Mouse (Mus musculus): ENCODE results near the gene Gm20388. TPM values are rescaled to one million over a fixed set of nuclear protein-coding genes. Genes with fewer than 3 reads are reported as not detected.
"Not testable (repeated sequence)": the region's sequence is repeated elsewhere in the genome, so short reads cannot be mapped to it uniquely, and the experiment has no call there.

Gene Gm20388
- total and polyA plus RNA-seq, 3 experiments = 0.02 to 0.05 TPM; not detected in 1

- TF ChIP-seq GATA1 (IDR thresholded peaks at IDR 0.05; ENCODE audit: borderline replicate concordance, low read length) (no peak), TAL1 (conservative IDR thresholded peaks at IDR 0.05; ENCODE audit: low read depth, low read length) (no peak), CTCF (IDR thresholded peaks at IDR 0.05; ENCODE audit: low read depth, low read length) (no peak), GATA2 (IDR thresholded peaks at IDR 0.05; ENCODE audit: borderline replicate concordance, low read depth, low read length) (no peak), POLR2AphosphoS5 (IDR thresholded peaks at IDR 0.05; ENCODE audit: insufficient replicate concordance, low read depth, low read length) (no peak)
- Histone ChIP-seq H3K36me3 (replicated peaks) (peaks cover 29% of the 10 kb centered on the region), H3K4me3 (ENCODE audit: low read depth, low read length) (peak overlapping the region; percentile 87), H3K4me1 (ENCODE audit: insufficient read depth, low read depth, low read length) (peaks cover 48% of the 10 kb centered on the region), H3K27me3 (ENCODE audit: insufficient read depth, low read length) (no peaks in the 10 kb centered on the region), H3K9me3 (replicated peaks) (peaks cover 5% of the 10 kb centered on the region; the same call in 1 of the 2 replicates)
- DNase-seq (ENCODE audit: low spot score) (peak; percentile 42), ATAC-seq (ENCODE audit: extremely low read depth, insufficient number of reproducible peaks, low FRiP score, poor library complexity, severe bottlenecking) (no peak)
Observed at GRCm38 (mm10) chr8:123041008-123041773, 3130.6 kb downstream of the Gm20388 start.

GRCm38 (mm10) chr8:123041774-123042105 is 3131.1 kb downstream of the Gm20388 start:
- Histone ChIP-seq H3K36me3 (replicated peaks) (peaks cover 29% of the 10 kb centered on the region), H3K9me3 (replicated peaks) (peaks cover 5% of the 10 kb centered on the region; the same call in 1 of the 2 replicates), H3K4me3 (ENCODE audit: low read depth, low read length) (peak overlapping the region; percentile 87), H3K4me1 (ENCODE audit: insufficient read depth, low read depth, low read length) (peaks cover 44% of the 10 kb centered on the region), H3K27me3 (ENCODE audit: insufficient read depth, low read length) (no peaks in the 10 kb centered on the region)
- ATAC-seq (ENCODE audit: extremely low read depth, insufficient number of reproducible peaks, low FRiP score, poor library complexity, severe bottlenecking) (no peak), DNase-seq (ENCODE audit: low spot score) (no peak)
- TF ChIP-seq CTCF (IDR thresholded peaks at IDR 0.05; ENCODE audit: low read depth, low read length) (no peak), TAL1 (conservative IDR thresholded peaks at IDR 0.05; ENCODE audit: low read depth, low read length) (no peak), POLR2AphosphoS5 (IDR thresholded peaks at IDR 0.05; ENCODE audit: insufficient replicate concordance, low read depth, low read length) (no peak), GATA2 (IDR thresholded peaks at IDR 0.05; ENCODE audit: borderline replicate concordance, low read depth, low read length) (no peak), GATA1 (IDR thresholded peaks at IDR 0.05; ENCODE audit: borderline replicate concordance, low read length) (no peak)

- TF ChIP-seq TAL1 (conservative IDR thresholded peaks at IDR 0.05; ENCODE audit: low read depth, low read length) (no peak), GATA1 (IDR thresholded peaks at IDR 0.05; ENCODE audit: borderline replicate concordance, low read length) (no peak), POLR2AphosphoS5 (IDR thresholded peaks at IDR 0.05; ENCODE audit: insufficient replicate concordance, low read depth, low read length) (peak; percentile 30; the same call in 1 of the 2 replicates), GATA2 (IDR thresholded peaks at IDR 0.05; ENCODE audit: borderline replicate concordance, low read depth, low read length) (no peak)
- ATAC-seq (ENCODE audit: extremely low read depth, insufficient number of reproducible peaks, low FRiP score, poor library complexity, severe bottlenecking) (peak; percentile 99), DNase-seq (ENCODE audit: low spot score) (peak; percentile 97)
- Histone ChIP-seq H3K27me3 (ENCODE audit: insufficient read depth, low read length) (no peaks in the 10 kb centered on the region), H3K36me3 (replicated peaks) (peaks cover 27% of the 10 kb centered on the region), H3K4me1 (ENCODE audit: insufficient read depth, low read depth, low read length) (peaks cover 37% of the 10 kb centered on the region), H3K4me3 (ENCODE audit: low read depth, low read length) (peak within 1 kb of the TSS; percentile 87), H3K9me3 (replicated peaks) (peaks cover 5% of the 10 kb centered on the region; the same call in 1 of the 2 replicates)
Observed at GRCm38 (mm10) chr8:123042158-123042973, 3131.7 kb downstream of the Gm20388 start, which contains the start of gene Ankrd11. Gene Ankrd11, minus strand, starts transcription at chr8:123042277.

GRCm38 (mm10) chr8:123042974-123043625 is 3132.5 kb downstream of the Gm20388 start:
- ATAC-seq (ENCODE audit: extremely low read depth, insufficient number of reproducible peaks, low FRiP score, poor library complexity, severe bottlenecking) = no peak

GRCm38 (mm10) chr8:123043941-123044340 is 3133.3 kb downstream of the Gm20388 start:
- peaks cover 25% of the 10 kb centered on the region for H3K36me3 ChIP-seq (replicated peaks)
- H3K27me3 ChIP-seq (ENCODE audit: insufficient read depth, low read length) = no peaks in the 10 kb centered on the region
- no peak for TF ChIP-seq TAL1 (conservative IDR thresholded peaks at IDR 0.05; ENCODE audit: low read depth, low read length)
- no peak for TF ChIP-seq CTCF (IDR thresholded peaks at IDR 0.05; ENCODE audit: low read depth, low read length)
- TF ChIP-seq GATA1 (IDR thresholded peaks at IDR 0.05; ENCODE audit: borderline replicate concordance, low read length) = no peak
- no peak for TF ChIP-seq GATA2 (IDR thresholded peaks at IDR 0.05; ENCODE audit: borderline replicate concordance, low read depth, low read length)
- no peak for TF ChIP-seq POLR2AphosphoS5 (IDR thresholded peaks at IDR 0.05; ENCODE audit: insufficient replicate concordance, low read depth, low read length)
- DNase-seq (ENCODE audit: low spot score) (no peak), ATAC-seq (ENCODE audit: extremely low read depth, insufficient number of reproducible peaks, low FRiP score, poor library complexity, severe bottlenecking) (no peak)
- H3K4me3 ChIP-seq (ENCODE audit: low read depth, low read length) = no peak overlapping the region
- peaks cover 5% of the 10 kb centered on the region; the same call in 1 of the 2 replicates for H3K9me3 ChIP-seq (replicated peaks)
- peaks cover 27% of the 10 kb centered on the region for H3K4me1 ChIP-seq (ENCODE audit: insufficient read depth, low read depth, low read length)

More at GRCm38 (mm10) chr8:123042974-123043625, 3132.5 kb downstream of the Gm20388 start:
- H3K4me3 ChIP-seq (ENCODE audit: low read depth, low read length) = peak overlapping the region; percentile 87
- DNase-seq (ENCODE audit: low spot score) = no peak
- H3K4me1 ChIP-seq (ENCODE audit: insufficient read depth, low read depth, low read length) = peaks cover 33% of the 10 kb centered on the region
- TF ChIP-seq GATA1 (IDR thresholded peaks at IDR 0.05; ENCODE audit: borderline replicate concordance, low read length) = no peak
- TF ChIP-seq TAL1 (conservative IDR thresholded peaks at IDR 0.05; ENCODE audit: low read depth, low read length) = no peak
- TF ChIP-seq POLR2AphosphoS5 (IDR thresholded peaks at IDR 0.05; ENCODE audit: insufficient replicate concordance, low read depth, low read length) = no peak
- no peak for TF ChIP-seq CTCF (IDR thresholded peaks at IDR 0.05; ENCODE audit: low read depth, low read length)
- no peak for TF ChIP-seq GATA2 (IDR thresholded peaks at IDR 0.05; ENCODE audit: borderline replicate concordance, low read depth, low read length)
- peaks cover 5% of the 10 kb centered on the region; the same call in 1 of the 2 replicates for H3K9me3 ChIP-seq (replicated peaks)
- H3K27me3 ChIP-seq (ENCODE audit: insufficient read depth, low read length) = no peaks in the 10 kb centered on the region
- peaks cover 27% of the 10 kb centered on the region for H3K36me3 ChIP-seq (replicated peaks)

GRCm38 (mm10) chr8:123044743-123045425 is 3134.2 kb downstream of the Gm20388 start:
- Histone ChIP-seq H3K4me1 (ENCODE audit: insufficient read depth, low read depth, low read length) (peaks cover 19% of the 10 kb centered on the region), H3K36me3 (replicated peaks) (peaks cover 22% of the 10 kb centered on the region)
- not testable (repeated sequence) for H3K27me3 ChIP-seq (ENCODE audit: insufficient read depth, low read length); DNase-seq (ENCODE audit: low spot score); ATAC-seq (ENCODE audit: extremely low read depth, insufficient number of reproducible peaks, low FRiP score, poor library complexity, severe bottlenecking); H3K9me3 ChIP-seq (replicated peaks); H3K4me3 ChIP-seq (ENCODE audit: low read depth, low read length)

Measured in G1E (cell line).